Mouse (Mus musculus) R1 (cell line): ENCODE measurements at regions not wholly inside any gene's neighbourhood (a gene's known extent, or its start where the extent isn't known, plus 50 kb on each side); places are given as distances from the start of the nearest gene placed in this dataset.

ENCODE experiments used
- DNase-seq: peaks from one replicate; pipeline ENCODE4 v3.0.0-alpha.2; 2018; ENCODE audit warnings: low read depth, low spot score

DNA sequence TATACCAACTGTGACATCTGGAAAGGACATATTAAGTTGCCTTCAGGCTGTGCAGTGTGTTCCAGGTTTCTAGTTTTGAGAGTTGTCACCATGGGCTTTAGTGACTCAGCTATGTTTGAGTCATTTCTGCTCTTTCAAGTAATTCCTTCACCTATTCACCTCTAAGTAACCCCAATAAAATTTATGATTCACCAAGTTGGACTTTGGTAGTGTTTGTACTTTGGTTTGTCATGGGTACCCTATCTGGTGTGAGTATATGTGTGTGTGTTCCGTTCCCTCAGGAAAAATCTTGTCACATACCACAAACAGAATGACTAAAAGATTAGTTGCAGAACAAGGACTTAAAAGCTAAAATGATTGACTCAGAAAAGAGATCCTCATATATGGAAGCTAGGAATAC, 76.8 kb upstream of the Crbn start:
- no peak for DNase-seq

DNA sequence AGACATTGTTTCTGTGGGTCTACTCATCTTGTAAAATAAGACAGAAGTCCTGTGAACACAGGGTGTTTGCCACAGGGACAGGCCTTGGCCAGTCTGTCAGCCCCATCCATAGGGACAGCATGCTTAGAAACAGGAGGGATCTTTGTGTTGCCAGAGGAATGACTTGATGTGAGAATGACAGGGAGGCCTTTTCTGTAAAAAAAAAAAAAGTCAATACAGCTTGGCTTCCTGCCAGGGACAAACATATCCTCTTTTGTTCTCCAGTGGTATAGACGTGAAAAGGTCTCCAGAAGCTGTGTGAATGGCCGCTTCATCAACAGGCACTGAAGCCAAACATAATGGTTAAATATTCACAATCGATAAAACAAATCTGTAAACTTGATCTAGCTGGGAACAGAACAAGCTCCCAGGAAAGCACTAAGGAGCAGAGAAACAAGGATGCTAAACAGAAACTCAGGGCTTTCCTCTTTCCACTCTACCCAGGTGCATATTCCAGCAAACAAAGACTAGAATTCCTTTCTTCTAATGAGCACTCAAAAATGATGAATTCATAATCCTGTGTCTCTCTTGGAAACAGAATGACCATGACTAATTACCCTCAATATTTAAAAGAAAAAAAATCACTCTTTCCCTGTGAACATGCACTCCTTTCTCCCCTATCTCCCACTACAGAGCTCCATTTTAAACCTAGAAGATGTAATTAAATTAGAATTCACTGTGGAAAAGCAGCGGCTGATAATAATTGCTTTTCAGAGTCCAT, 92.2 kb upstream of the Crbn start:
- no peak for DNase-seq

DNA sequence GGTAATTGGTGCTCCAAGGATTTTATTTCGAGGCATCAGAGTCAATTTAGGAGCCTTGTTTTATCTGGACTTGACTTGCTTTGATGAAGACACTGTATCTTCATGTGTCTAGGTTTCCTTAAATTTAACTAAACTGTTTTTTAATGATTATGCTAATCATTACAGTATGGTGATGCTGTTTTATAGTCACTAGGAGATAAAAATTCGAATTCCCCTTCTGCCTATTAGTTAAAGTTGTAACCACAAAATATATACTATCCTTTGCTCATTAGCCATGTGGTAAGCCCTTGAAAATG, 92.7 kb upstream of the Crbn start:
- no peak for DNase-seq

DNA sequence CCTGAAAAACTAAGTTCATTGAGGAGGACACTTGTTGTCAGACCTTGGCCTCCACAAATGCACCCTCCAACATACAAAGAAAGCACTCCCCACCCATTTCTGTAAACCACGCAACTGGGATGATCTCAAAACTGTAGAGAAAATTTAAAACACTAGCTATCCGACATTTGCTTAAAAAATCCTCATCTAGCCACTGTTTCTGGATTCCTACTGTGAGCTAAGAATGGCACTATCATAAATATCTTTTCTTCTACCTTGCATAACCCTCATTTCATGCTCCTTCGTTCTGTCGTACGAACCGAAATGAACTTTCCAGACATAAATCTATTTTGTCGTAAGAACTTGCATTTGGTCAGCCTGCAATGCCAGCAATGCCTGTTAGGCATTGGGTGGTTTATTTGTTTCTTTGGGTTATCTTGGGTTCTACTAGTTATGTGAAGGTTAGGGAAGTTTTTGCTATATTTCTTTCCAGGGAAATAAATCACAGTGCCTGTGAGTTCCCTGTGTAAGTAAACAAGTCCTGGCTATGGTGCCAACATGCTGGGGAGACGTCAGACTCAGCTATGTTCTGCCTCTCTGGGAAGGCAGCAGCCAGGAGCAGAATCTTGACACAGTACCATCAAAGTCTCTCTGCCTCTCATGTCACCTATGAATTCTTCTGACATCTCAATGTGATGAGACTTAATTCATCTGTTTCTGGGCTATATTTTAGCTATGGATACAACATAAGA, 104.2 kb upstream of the Crbn start:
- DNase-seq: no peak

DNA sequence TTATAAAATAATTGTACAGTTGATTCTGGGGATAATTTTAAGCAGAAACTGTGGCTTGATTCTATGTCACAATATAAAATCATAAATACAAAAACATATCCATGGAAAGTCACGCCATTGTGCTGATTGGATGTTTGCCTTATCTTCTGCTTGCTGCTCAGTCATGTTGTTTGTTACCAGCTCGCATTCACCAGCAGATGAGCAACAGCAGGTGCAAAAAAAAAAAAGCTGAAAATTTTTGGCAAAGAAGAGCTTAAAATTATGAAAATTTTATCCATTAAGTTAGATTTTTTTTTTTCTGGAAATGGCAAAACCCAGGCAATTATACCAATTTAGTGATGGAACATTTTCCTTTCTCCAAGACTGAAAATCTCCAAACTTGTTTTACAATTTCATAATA, 115.2 kb upstream of the Crbn start:
- DNase-seq: no peak

DNA sequence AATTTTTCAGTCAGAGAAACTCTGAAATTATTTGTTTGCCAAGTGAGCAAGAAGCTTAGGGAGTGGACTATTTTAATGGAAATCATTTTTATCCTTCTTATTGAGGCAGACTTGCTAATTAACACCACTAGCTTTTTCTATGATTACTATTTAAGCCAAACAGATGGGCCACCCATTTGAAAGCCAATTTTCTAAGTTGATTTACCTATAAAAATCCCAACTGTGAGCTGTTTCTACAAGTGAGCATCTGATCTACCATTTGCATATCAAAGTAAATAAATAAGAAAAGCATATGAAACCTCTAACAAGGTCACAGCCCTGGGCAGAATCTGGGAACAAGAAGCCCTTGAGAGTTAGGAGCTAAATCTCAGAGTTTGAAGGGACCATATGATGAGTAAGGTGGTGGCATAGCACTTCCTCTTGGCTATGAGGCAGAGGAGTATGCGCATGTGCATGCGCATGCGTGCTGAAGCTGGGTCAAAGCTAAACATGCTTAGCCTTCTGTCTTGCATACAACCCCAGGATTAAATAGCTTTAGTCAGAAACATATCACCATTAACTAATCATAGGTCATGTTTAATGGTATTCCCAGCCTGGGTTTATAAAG, 116.9 kb upstream of the Crbn start:
- no peak for DNase-seq

DNA sequence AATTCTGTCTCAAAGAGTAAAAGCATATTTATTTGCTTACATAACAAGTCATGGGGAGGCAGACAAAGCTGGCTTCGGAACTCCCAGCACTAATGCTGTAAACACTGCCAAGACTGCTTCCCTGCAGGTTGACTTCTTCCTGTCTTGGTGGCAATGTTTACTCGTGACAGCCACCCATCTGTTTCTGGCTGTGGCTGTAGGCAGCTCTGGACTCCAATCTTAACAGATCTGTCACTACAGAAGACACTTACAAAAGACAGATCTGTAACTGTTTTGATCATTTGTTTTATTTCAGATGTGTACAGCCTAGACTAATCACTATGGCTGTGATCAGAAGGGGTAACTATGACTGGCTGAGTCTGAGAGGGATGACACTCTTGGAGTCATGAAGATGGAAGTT, 121.1 kb upstream of the Crbn start:
- no peak for DNase-seq

DNA sequence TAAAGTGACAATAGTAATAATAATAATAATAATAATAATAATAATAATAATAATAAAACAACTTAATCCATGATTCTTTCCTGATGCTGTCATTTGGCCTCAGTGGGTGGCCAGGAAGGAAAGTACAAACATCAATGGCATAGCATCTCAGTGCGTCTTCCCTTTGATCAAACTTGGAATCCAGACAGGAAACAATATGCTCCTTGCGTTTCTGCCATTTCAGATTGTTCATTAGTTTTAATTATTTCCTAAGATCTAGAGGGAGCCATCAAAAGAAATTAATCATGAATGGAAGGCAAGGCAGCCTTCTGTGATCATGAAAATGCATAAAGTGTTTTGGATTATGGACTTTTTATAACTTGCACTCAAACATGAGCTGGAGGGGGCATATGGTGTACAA, 125.6 kb upstream of the Crbn start:
- DNase-seq: no peak

DNA sequence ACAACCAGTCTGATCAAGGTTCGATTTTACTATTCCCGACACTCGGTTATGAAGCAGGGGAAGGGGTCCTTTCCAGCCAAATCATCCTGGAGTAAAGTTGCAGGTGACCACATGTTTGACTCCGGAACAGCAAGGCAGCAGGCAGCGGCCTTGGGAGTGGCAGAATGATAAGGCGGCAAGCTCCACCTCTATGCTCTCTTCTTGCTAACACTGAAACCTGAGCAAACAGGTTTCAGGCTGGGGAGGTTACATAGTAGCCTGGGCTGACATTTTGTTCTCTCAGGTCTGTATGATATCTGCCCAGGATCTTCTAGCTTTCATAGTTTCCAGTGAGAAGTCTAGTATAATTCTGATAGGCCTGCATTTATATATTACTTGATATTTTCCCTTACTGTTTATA, 133.7 kb upstream of the Crbn start:
- no peak for DNase-seq

DNA sequence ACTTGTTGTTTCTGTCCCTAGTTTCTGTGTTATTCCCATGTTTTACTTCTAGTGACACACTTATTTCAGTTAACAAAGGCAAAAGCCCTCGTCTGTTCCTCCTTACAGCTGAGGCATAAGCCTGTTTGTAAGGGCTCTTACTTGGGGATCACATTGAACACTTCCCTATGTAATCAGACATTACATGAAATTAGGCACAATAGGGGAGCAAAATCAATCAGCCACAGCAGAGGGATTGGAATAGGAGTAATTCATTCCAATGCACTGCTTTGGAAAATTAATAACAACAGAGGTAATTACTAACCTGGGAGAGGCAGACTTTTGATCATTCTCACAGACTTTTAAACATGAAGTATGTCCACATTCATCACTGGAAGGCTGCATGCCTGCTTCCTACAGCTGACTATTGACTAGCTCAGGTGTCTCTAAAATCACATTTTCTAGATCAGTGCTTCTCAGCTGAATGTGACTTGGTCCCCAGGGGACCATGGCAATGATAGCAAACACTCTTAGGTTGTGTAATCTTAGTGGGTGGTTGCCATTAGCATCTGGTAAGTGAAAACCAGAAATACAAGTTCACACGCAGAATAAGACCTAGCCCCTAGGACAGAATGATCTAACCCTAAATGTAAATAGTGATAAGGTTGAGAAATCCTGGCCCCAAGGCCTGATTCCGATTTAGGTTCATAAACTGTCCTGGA, 146.5 kb upstream of the Crbn start:
- DNase-seq: no peak

DNA sequence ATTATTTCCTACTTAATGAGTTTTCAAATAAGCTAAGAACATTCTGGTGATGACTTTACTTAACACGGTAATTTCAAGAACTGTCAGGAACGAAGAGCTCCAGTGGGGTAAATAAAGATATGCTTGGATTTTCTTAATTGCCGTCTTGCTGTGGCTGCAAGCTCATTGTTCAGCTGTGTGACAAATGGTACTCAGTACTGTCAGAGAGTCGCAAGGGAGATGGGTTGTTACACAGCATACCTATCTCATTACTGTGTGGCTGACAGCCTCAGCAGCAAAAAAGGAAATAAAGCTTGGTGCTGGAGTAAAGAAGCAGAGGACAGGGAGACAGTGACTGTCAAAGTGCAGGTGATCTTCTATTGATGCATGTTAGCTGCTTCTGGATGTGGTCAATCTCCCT, 151.0 kb upstream of the Crbn start:
- no peak for DNase-seq

DNA sequence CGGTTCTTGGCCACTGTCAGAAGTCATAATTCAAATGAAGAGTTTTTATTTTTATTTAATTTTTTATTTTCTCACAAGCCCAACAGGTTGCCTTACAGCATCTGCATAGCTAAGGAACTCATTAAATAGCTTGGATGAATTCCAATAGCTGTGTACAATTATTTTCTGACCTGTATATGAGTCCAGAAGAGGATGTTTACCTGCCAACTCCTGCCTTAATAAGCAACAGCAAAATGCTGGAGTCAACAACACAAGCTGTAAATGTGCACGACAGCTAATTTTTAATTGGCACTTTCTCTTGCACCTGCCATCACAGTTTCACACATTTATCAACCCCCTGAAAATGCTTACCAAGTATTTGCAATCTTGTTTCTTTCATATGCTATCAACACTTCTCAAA, 161.4 kb upstream of the Crbn start:
- no peak for DNase-seq

DNA sequence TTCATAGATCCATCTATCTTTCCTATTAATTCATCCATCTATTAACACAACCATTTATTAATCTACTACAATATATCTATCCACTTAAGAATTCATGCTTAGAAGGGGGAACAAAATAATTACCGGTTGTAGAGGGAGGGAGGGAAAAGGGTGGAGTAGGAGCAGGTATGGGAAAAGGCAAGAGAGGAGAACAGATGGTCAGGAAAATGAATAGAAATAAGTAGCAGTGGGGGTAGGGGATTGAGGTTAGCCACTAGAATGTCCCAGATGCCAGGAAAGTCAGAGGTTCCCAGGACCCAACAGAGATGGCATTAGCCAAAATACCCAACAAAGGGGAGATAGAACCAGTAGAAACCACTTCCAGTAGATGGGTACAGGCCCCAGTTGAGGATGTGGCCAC, 164.5 kb upstream of the Crbn start:
- DNase-seq: no peak

DNA sequence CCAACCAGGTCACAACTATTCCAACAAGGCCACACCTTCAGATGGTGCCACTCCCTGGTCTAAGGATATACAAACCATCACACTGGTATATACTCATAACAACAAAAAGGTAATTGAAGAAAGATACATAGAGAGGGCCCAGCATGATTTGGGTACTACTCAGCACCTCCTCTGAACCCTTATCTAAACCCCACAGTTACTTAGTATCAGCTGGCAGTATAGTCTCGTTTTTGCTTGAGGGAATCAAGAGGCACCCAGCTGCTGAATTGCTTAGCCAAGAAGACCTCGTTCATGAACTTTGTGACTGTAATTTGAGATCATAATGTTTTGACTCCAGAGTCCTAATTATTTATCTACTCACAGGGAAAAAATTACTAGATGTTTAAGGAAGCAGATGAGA, 175.6 kb upstream of the Crbn start:
- DNase-seq: no peak

DNA sequence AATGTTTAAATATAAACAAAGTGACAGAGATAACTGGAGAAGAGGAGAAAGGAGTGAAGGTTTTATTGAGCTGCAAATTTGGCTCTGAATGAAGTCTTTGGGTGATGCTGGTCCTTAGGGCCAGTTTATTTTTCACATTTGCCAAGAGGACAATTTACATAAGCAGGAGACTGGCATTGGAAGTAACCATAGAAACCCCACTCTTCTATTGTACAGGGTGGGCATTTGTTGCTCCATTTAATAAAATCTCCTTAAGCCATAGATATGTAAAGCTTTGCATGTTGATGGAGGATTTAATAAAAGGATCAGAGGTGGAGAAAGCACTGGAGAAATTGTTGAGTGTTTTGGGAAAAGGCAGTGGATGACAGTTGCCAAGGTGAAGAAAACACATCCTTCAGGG, 178.8 kb upstream of the Crbn start:
- DNase-seq: no peak

DNA sequence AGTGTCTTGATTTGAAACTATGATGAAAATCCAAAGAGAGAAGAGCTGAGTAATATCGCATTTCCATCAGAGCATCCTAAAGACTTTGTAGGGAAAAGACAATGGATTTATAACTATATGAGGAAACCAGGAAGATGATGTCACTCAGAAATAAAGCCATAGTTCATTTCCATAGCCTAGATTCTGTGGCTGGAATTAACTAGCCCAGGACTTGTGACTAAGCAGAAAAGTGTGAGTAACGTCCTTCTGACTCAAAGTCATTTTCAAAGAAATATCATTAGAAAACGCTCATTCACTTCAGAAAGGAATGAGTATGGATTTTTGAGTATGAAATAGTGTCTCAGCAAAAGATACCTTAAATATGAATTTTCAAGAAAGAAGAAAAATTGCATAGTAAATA, 179.9 kb upstream of the Crbn start:
- DNase-seq: no peak

DNA sequence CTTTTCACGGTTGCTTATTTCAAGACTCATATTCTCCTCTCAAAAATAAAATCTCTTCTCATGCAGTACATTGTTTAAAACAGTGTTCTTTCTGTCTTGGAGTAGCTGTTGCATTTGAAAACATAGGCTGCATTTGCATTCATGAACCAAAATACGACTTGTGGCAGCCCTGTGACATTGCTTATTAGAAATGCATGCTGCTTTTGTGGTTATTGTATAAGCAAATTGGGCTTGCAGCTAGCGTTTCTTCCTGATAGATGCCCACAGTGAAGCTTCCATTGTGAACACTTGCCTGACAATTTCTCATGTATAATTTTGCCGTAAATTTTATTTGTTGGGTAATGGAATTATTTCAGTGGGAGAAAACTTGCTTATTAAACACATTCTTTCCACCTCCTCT, 180.3 kb upstream of the Crbn start:
- DNase-seq: no peak

DNA sequence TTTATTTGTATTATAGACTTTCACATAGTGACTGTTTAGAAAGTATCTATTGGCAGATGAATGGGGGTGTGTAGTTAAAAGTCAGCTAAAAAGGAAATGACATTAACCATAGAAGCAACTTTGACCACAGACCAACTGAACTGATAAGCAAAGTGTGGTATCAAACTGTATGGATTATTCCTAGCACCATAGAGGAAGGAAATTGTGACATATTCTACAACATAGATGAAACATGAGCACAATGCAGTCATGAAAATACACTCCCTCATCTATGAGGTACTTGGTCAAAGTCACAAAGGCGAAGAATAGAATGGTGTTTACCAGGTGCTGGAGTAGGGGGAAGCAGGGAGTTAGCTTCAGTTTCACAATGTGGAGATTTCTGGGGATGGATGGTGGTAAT, 181.4 kb upstream of the Crbn start:
- no peak for DNase-seq

DNA sequence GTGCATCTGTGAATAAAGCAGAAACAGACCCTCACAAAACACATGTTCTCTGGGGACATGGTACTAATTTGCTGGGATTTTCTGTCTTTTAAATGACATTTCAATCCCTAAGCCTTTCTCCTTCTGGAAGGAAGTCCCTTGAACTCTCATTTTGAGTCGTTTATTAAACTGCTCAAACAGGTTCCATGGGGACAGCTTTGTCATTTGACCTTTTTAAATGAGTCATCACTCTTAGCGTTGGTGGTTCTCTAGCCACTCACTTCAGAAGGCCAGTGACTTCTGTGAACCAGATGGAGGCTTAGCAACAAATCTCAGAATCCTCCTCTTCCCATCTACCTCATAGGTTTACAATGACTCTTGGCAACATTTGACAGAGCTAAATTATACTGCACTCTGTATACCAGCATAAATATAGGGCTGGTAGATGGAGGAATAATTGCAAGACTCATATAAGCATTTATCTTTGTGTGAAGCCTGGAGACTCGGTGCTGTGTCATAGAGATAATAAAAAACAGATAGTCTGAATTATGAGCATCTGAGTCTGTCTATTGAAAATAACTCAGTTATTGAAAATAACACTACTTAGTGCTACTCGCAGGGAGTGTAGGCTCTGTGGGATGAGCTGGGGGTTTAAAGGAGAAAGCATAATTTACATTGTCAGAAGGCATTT, 185.4 kb upstream of the Crbn start:
- no peak for DNase-seq

DNA sequence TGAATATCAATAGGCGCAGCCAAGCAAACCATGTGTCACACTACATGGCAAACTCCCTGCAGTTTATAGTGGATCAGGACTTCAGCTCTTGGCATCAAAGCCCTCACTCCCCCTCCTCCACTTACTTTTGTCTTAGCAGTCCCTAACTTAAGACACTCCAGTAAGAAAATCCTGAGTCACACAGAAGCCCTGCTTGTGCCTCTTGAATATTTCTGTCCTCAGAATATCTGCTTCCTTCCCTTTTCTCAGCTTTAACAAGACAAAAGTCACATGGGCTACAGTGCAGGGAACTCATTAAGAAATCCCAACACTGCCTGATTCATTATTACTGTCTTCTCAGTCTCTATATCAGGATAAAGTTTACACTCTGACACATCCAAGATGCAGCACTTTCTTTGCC, 191.7 kb upstream of the Crbn start:
- DNase-seq: peak; percentile 48

DNA sequence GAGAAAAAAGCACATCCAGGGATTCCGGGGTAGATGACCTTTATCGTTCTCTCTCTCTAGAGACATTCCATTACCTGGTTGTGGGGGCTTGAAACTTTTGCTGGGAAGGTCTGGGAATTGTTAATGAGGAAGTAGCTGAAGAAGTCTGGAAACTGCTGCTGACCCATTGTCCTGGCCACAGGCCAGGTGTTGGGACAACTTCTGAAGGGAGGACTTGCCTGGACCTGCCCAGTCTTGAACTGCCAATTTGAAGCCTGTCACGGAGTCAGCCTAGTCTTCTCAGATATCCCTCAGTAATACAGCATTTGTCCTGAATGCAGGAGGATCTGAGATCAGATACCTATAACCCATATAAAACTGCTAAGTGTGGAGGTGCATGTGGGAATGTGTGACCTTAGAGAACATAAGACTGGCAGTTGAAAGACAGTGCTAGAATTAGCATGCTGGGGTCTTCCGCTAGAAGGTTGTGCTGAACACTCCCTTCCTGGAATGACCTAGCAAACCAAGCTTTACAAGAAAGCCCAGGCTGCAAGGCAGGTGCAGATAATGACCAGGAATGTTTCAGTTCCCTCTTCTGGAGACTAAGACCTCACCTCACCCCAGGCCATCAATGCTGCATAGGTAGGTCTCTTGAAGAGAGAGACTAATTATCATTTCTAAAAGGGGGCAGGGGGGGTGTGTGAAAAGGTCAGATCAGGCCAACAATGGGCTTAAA, 204.7 kb upstream of the Crbn start:
- DNase-seq: peak; percentile 40

DNA sequence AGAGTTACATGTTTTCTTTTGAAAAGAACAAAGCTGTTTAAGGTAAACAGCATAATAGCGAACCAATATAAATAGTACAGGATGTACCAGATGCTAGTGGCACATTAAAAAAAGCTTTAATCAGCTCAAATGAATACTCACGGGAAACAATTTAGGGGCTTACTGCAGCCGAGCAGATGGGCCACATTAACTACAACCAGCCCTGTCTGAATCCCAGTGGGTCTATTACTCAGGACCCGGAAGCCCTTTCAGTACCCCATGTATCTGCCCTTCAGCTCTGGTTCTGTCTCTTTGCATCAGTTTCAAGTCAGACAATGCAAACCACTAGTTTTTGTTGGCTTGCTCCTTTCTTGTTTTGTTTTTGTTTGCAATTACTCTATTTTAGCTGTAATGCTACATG, 210.9 kb upstream of the Crbn start:
- no peak for DNase-seq
